Comparison of ENCODE assay signal across 11 mouse cellular contexts in the genomic region with DNA sequence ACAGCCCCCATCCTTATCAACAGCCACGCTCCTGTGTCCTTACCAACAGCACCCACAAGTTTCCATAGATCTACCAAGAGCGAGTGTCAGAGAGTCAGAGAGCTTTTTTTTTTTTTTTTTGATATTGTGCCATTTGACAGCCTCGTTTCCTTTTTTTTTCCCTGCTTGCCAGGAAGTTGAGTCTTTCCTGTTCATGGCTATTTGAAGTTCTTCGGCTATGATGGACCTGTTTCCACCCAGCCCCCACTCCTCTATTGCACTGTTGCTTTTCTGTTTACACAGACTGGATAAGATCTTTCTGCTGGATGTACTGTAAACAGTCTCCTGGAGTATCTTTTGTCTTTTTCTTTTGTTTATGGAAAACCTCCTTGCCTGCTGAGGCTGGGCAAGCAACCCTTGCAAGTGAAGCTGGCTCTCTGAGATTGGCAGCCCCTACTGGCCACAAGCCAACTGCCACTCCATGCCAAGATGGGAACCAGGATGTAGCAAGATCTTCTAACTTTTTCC.
DNase-seq lines count a peak whose midpoint lies in the region; ATAC-seq and TF ChIP-seq lines count a peak whose summit lies in the region.
"Had no signal": no experiment of that assay in that cellular context is flagged by ENCODE, and none has a peak within 500 bp of the region (broad histone marks: within the 10 kb centered on the region; RNA-seq: fewer than 3 reads in every experiment).

No protein-coding gene starts in this region.

- H3K4me3 ChIP-seq in embryonic facial prominence, embryonic 14.5 days (ENCODE audit: low read depth, low read length): no peak overlapping the region
- H3K4me3 ChIP-seq in embryonic facial prominence, embryonic 10.5 days: no peak overlapping the region
- no peak overlapping the region for H3K4me3 ChIP-seq in midbrain, postnatal 0 days (ENCODE audit: low read depth, low read length)
- H3K4me3 ChIP-seq in midbrain, embryonic 16.5 days (ENCODE audit: low read depth, low read length): no peak overlapping the region
- H3K4me3 ChIP-seq: limb, embryonic 15.5 days had no signal

- H3K27me3 ChIP-seq in embryonic facial prominence, embryonic 14.5 days (replicated peaks; ENCODE audit: control insufficient read depth, insufficient read depth, low read length): no peaks in the 10 kb centered on the region
- no peaks in the 10 kb centered on the region; the same call in 1 of the 2 replicates for H3K27me3 ChIP-seq in embryonic facial prominence, embryonic 10.5 days (replicated peaks; ENCODE audit: low read depth, poor library complexity, severe bottlenecking)
- no peaks in the 10 kb centered on the region for H3K27me3 ChIP-seq in midbrain, postnatal 0 days (ENCODE audit: insufficient read depth, low read length)
- no peaks in the 10 kb centered on the region for H3K27me3 ChIP-seq in midbrain, embryonic 16.5 days (ENCODE audit: control insufficient read depth, insufficient read depth, low read depth, low read length)
- H3K27me3 ChIP-seq: limb, embryonic 15.5 days had no signal

- no peaks in the 10 kb centered on the region for H3K9me3 ChIP-seq in embryonic facial prominence, embryonic 14.5 days (ENCODE audit: control insufficient read depth, low read length)
- no peaks in the 10 kb centered on the region for H3K9me3 ChIP-seq in embryonic facial prominence, embryonic 10.5 days
- no peaks in the 10 kb centered on the region for H3K9me3 ChIP-seq in midbrain, postnatal 0 days (ENCODE audit: low read length)
- H3K9me3 ChIP-seq in midbrain, embryonic 16.5 days (replicated peaks; ENCODE audit: control insufficient read depth, low read length, poor library complexity, severe bottlenecking): no peaks in the 10 kb centered on the region
- H3K9me3 ChIP-seq: limb, embryonic 15.5 days had no signal

- ATAC-seq in embryonic facial prominence, embryonic 14.5 days (ENCODE audit: low read depth): no peak
- no peak for ATAC-seq in midbrain, postnatal 0 days (ENCODE audit: low FRiP score)
- ATAC-seq in midbrain, embryonic 16.5 days: no peak
- peak; percentile 80 for ATAC-seq in common myeloid progenitor, adult 5-6 weeks (replicated peaks; ENCODE audit: low read depth, poor library complexity, severe bottlenecking)
- ATAC-seq: intestine, embryonic 16.5 days had no signal

- no peak overlapping the region for H3K4me2 ChIP-seq in embryonic facial prominence, embryonic 14.5 days (ENCODE audit: low read depth, low read length)
- no peak overlapping the region for H3K4me2 ChIP-seq in midbrain, postnatal 0 days (ENCODE audit: low read depth, low read length, poor library complexity, severe bottlenecking)
- H3K4me2 ChIP-seq in midbrain, embryonic 16.5 days (ENCODE audit: low read length): no peak overlapping the region
- H3K4me2 ChIP-seq: limb, embryonic 15.5 days had no signal

- no peak overlapping the region for H3K27ac ChIP-seq in embryonic facial prominence, embryonic 14.5 days (replicated peaks; ENCODE audit: low read depth, low read length)
- no peak overlapping the region for H3K27ac ChIP-seq in embryonic facial prominence, embryonic 10.5 days (replicated peaks)
- H3K27ac ChIP-seq in midbrain, postnatal 0 days (ENCODE audit: low read depth, low read length): no peak overlapping the region
- H3K27ac ChIP-seq in midbrain, embryonic 16.5 days (ENCODE audit: low read length): no peak overlapping the region
- H3K27ac ChIP-seq: limb, embryonic 15.5 days had no signal

- WGBS in embryonic facial prominence, embryonic 14.5 days: 67% methylated on average over 4 of the region's 4 CpGs
- 64% methylated on average over 4 of the region's 4 CpGs for WGBS in embryonic facial prominence, embryonic 10.5 days
- WGBS in midbrain, postnatal 0 days: 60% methylated on average over 4 of the region's 4 CpGs
- 62% methylated on average over 4 of the region's 4 CpGs for WGBS in midbrain, embryonic 16.5 days

- no peaks in the 10 kb centered on the region for H3K36me3 ChIP-seq in embryonic facial prominence, embryonic 14.5 days (ENCODE audit: control insufficient read depth, insufficient read depth, low read length)
- H3K36me3 ChIP-seq in embryonic facial prominence, embryonic 10.5 days (replicated peaks): no peaks in the 10 kb centered on the region
- H3K36me3 ChIP-seq in midbrain, postnatal 0 days (ENCODE audit: insufficient read depth, low read length): no peaks in the 10 kb centered on the region
- no peaks in the 10 kb centered on the region for H3K36me3 ChIP-seq in midbrain, embryonic 16.5 days (ENCODE audit: control insufficient read depth, insufficient read depth, low read length)
- H3K36me3 ChIP-seq: limb, embryonic 15.5 days had no signal

- DNase-seq in embryonic facial prominence, embryonic 14.5 days (ENCODE audit: low spot score): peak; percentile 8
- DNase-seq in embryonic facial prominence, embryonic 10.5 days (ENCODE audit: low spot score): no peak
- peak; percentile 36 for DNase-seq in midbrain, postnatal 0 days (ENCODE audit: low spot score)
- peak; percentile 76 for DNase-seq in lung, postnatal 14 days
- DNase-seq in B cell, adult 2 months: no peak
- no peak for DNase-seq in retina, embryonic 14.5 days (ENCODE audit: low spot score)
- DNase-seq: thymus, postnatal 4 days had no signal

- TF ChIP-seq CTCF in midbrain, postnatal 0 days (IDR thresholded peaks at IDR 0.05): no peak

- no peak overlapping the region for H3K9ac ChIP-seq in embryonic facial prominence, embryonic 14.5 days (ENCODE audit: low read depth, low read length)
- H3K9ac ChIP-seq in midbrain, postnatal 0 days (replicated peaks; ENCODE audit: low read length, poor library complexity, severe bottlenecking): no peak overlapping the region
- no peak overlapping the region for H3K9ac ChIP-seq in midbrain, embryonic 16.5 days (ENCODE audit: low read depth, low read length)
- H3K9ac ChIP-seq: limb, embryonic 15.5 days had no signal

- no peaks in the 10 kb centered on the region for H3K4me1 ChIP-seq in embryonic facial prominence, embryonic 14.5 days (ENCODE audit: control insufficient read depth, insufficient read depth, low read length)
- H3K4me1 ChIP-seq in embryonic facial prominence, embryonic 10.5 days: no peaks in the 10 kb centered on the region
- no peaks in the 10 kb centered on the region for H3K4me1 ChIP-seq in midbrain, postnatal 0 days (ENCODE audit: insufficient read depth, low read length)
- no peaks in the 10 kb centered on the region for H3K4me1 ChIP-seq in midbrain, embryonic 16.5 days (ENCODE audit: control insufficient read depth, insufficient read depth, low read length)
- H3K4me1 ChIP-seq: limb, embryonic 15.5 days had no signal

Comparison
In these comparisons a context has a peak if more than half of its experiments do, and no peak if none do; other contexts are left out.
1. DNase-seq: peak in embryonic facial prominence, embryonic 14.5 days (single experiment), midbrain, postnatal 0 days (single experiment) and lung, postnatal 14 days (single experiment); none in embryonic facial prominence, embryonic 10.5 days (single experiment), B cell, adult 2 months (0 of 2) and retina, embryonic 14.5 days (single experiment).